29 mouse cellular contexts compared by ENCODE assay signal in genomic region chr17:91418582-91418981, GRCm38 (mm10).
"Had no signal": no experiment of that assay in that cellular context is flagged by ENCODE, and none has a peak within 500 bp of the region (broad histone marks: within the 10 kb centered on the region; RNA-seq: fewer than 3 reads in every experiment).

No protein-coding gene starts in this region.

- H3K27me3 ChIP-seq: heart, embryonic 13.5 days; heart, embryonic 15.5 days; hindbrain, embryonic 12.5 days; intestine, embryonic 15.5 days; kidney, embryonic 15.5 days; limb, embryonic 12.5 days; liver, embryonic 13.5 days; liver, embryonic 15.5 days had no signal

- H3K27ac ChIP-seq: heart, adult 2 months; heart, embryonic 13.5 days; heart, embryonic 15.5 days; hindbrain, embryonic 10.5 days; hindbrain, embryonic 12.5 days; hindbrain, embryonic 14.5 days; intestine, embryonic 15.5 days; kidney, embryonic 15.5 days; kidney, postnatal 0 days; limb, embryonic 10.5 days; limb, embryonic 12.5 days; liver, embryonic 13.5 days; liver, embryonic 15.5 days had no signal

- H3K4me1 ChIP-seq: heart, embryonic 13.5 days; heart, embryonic 15.5 days; hindbrain, embryonic 10.5 days; hindbrain, embryonic 12.5 days; intestine, embryonic 15.5 days; kidney, embryonic 15.5 days; limb, embryonic 10.5 days; limb, embryonic 12.5 days; liver, embryonic 13.5 days; liver, embryonic 15.5 days had no signal

- H3K4me3 ChIP-seq: heart, adult 2 months; heart, embryonic 13.5 days; heart, embryonic 15.5 days; hindbrain, embryonic 10.5 days; hindbrain, embryonic 12.5 days; intestine, embryonic 15.5 days; kidney, embryonic 15.5 days; limb, embryonic 10.5 days; limb, embryonic 12.5 days; liver, embryonic 13.5 days; liver, embryonic 15.5 days had no signal

- H3K4me2 ChIP-seq: heart, embryonic 11.5 days; heart, embryonic 13.5 days; heart, embryonic 15.5 days; hindbrain, embryonic 12.5 days; hindbrain, embryonic 14.5 days; intestine, embryonic 15.5 days; kidney, embryonic 15.5 days; limb, embryonic 12.5 days; liver, embryonic 11.5 days; liver, embryonic 13.5 days; liver, embryonic 15.5 days had no signal

- H3K36me3 ChIP-seq: heart, embryonic 13.5 days; heart, embryonic 15.5 days; hindbrain, embryonic 10.5 days; hindbrain, embryonic 12.5 days; intestine, embryonic 15.5 days; kidney, embryonic 15.5 days; limb, embryonic 10.5 days; limb, embryonic 12.5 days; liver, embryonic 13.5 days; liver, embryonic 15.5 days had no signal

- ATAC-seq: hindbrain, embryonic 16.5 days; inflammation-experienced regulatory T-cells, adult 6 months; intestine, embryonic 15.5 days had no signal

- DNase-seq: gastrocnemius, postnatal 14 days; gastrocnemius, postnatal 36 days; heart, adult 11 months; heart, adult 2 months; heart, postnatal 36 days; kidney, adult 11 months; kidney, adult 2 months; kidney, adult 9 months; kidney, postnatal 14 days; kidney, postnatal 36 days; layer of hippocampus, adult 9-11 months; layer of hippocampus, postnatal 36 days; liver; liver, embryonic 13.5 days had no signal

- H3K9me3 ChIP-seq: heart, embryonic 13.5 days; heart, embryonic 15.5 days; hindbrain, embryonic 10.5 days; hindbrain, embryonic 12.5 days; intestine, embryonic 15.5 days; kidney, embryonic 15.5 days; limb, embryonic 10.5 days; limb, embryonic 12.5 days; liver, embryonic 13.5 days; liver, embryonic 15.5 days had no signal

- H3K9ac ChIP-seq: heart, embryonic 13.5 days; heart, embryonic 15.5 days; hindbrain, embryonic 12.5 days; hindbrain, embryonic 14.5 days; intestine, embryonic 15.5 days; kidney, embryonic 15.5 days; limb, embryonic 12.5 days; liver, embryonic 13.5 days; liver, embryonic 15.5 days had no signal
